ENCODE assay signal across 18 mouse cellular contexts in genomic region chr3:88505081-88505480, GRCm38 (mm10). TPM values are rescaled to one million over a fixed set of nuclear protein-coding genes. Genes with fewer than 3 reads are reported as not detected.
DNase-seq lines count a peak whose midpoint lies in the region; ATAC-seq and TF ChIP-seq lines count a peak whose summit lies in the region.
"Had no signal": no experiment of that assay in that cellular context is flagged by ENCODE, and none has a peak within 500 bp of the region (broad histone marks: within the 10 kb centered on the region; RNA-seq: fewer than 3 reads in every experiment).

No protein-coding gene starts in this region.

- H3K4me2 ChIP-seq in hindbrain, embryonic 16.5 days (ENCODE audit: low read length), result no peak overlapping the region
- H3K4me2 ChIP-seq in embryonic facial prominence, embryonic 12.5 days (replicated peaks), result no peak overlapping the region
- peak overlapping the region; percentile 31 for H3K4me2 ChIP-seq in limb, embryonic 13.5 days (replicated peaks)
- no peak overlapping the region for H3K4me2 ChIP-seq in midbrain, embryonic 14.5 days (ENCODE audit: low read length)
- H3K4me2 ChIP-seq: heart, embryonic 12.5 days; hindbrain, embryonic 15.5 days; liver, embryonic 15.5 days had no signal

- no peaks in the 10 kb centered on the region for H3K9me3 ChIP-seq in hindbrain, embryonic 10.5 days
- H3K9me3 ChIP-seq in hindbrain, embryonic 16.5 days (ENCODE audit: control insufficient read depth, low read length), result no peaks in the 10 kb centered on the region
- H3K9me3 ChIP-seq in E14TG2a.4 (ENCODE audit: low read length), result no peaks in the 10 kb centered on the region
- H3K9me3 ChIP-seq in embryonic facial prominence, embryonic 12.5 days, result no peaks in the 10 kb centered on the region
- H3K9me3 ChIP-seq in limb, embryonic 13.5 days, result no peaks in the 10 kb centered on the region
- H3K9me3 ChIP-seq in midbrain, embryonic 14.5 days (ENCODE audit: control insufficient read depth, low read length), result no peaks in the 10 kb centered on the region
- H3K9me3 ChIP-seq: forebrain, embryonic 10.5 days; heart, embryonic 12.5 days; hindbrain, embryonic 15.5 days; liver, embryonic 15.5 days had no signal

- no peaks in the 10 kb centered on the region for H3K36me3 ChIP-seq in hindbrain, embryonic 10.5 days
- no peaks in the 10 kb centered on the region for H3K36me3 ChIP-seq in hindbrain, embryonic 16.5 days (ENCODE audit: control insufficient read depth, insufficient read depth, low read length)
- H3K36me3 ChIP-seq in E14TG2a.4 (ENCODE audit: insufficient read depth, low read length), result peaks cover 11% of the 10 kb centered on the region
- no peaks in the 10 kb centered on the region for H3K36me3 ChIP-seq in embryonic facial prominence, embryonic 12.5 days
- peaks cover 1% of the 10 kb centered on the region; the same call in 1 of the 2 replicates for H3K36me3 ChIP-seq in limb, embryonic 13.5 days
- no peaks in the 10 kb centered on the region for H3K36me3 ChIP-seq in midbrain, embryonic 14.5 days (ENCODE audit: control insufficient read depth, insufficient read depth, low read length)
- H3K36me3 ChIP-seq: forebrain, embryonic 10.5 days; heart, embryonic 12.5 days; hindbrain, embryonic 15.5 days had no signal

- H3K4me1 ChIP-seq in hindbrain, embryonic 10.5 days (replicated peaks), result peaks cover 61% of the 10 kb centered on the region
- peaks cover 29% of the 10 kb centered on the region for H3K4me1 ChIP-seq in hindbrain, embryonic 16.5 days (ENCODE audit: control insufficient read depth, insufficient read depth, low read depth, low read length)
- H3K4me1 ChIP-seq in E14TG2a.4 (replicated peaks; ENCODE audit: low read depth, low read length), result peaks cover 93% of the 10 kb centered on the region
- H3K4me1 ChIP-seq in embryonic facial prominence, embryonic 12.5 days, result peaks cover 50% of the 10 kb centered on the region
- H3K4me1 ChIP-seq in limb, embryonic 13.5 days, result peaks cover 78% of the 10 kb centered on the region
- peaks cover 27% of the 10 kb centered on the region for H3K4me1 ChIP-seq in midbrain, embryonic 14.5 days (ENCODE audit: control insufficient read depth, insufficient read depth, low read length)

- no peak overlapping the region for H3K9ac ChIP-seq in hindbrain, embryonic 16.5 days (ENCODE audit: low read depth, low read length)
- H3K9ac ChIP-seq in embryonic facial prominence, embryonic 12.5 days, result no peak overlapping the region
- H3K9ac ChIP-seq in limb, embryonic 13.5 days, result no peak overlapping the region; the same call in 1 of the 2 replicates
- no peak overlapping the region for H3K9ac ChIP-seq in midbrain, embryonic 14.5 days (replicated peaks; ENCODE audit: low read length)
- H3K9ac ChIP-seq: forebrain, postnatal 0 days; heart, embryonic 12.5 days; hindbrain, embryonic 15.5 days; liver, embryonic 15.5 days had no signal

- 0 out of 2 replicates have a peak overlapping the region, but pooled peaks have one; percentile 13 for H3K27ac ChIP-seq in hindbrain, embryonic 10.5 days
- H3K27ac ChIP-seq in hindbrain, embryonic 16.5 days (ENCODE audit: low read depth, low read length), result no peak overlapping the region
- H3K27ac ChIP-seq in embryonic facial prominence, embryonic 12.5 days, result peak overlapping the region; percentile 89
- H3K27ac ChIP-seq in limb, embryonic 13.5 days, result peak overlapping the region; percentile 85
- no peak overlapping the region for H3K27ac ChIP-seq in midbrain, embryonic 14.5 days (replicated peaks; ENCODE audit: low read depth, low read length)
- H3K27ac ChIP-seq: hindbrain, embryonic 15.5 days; kidney, postnatal 0 days; liver, embryonic 15.5 days had no signal

- H3K4me3 ChIP-seq in hindbrain, embryonic 10.5 days, result no peak overlapping the region
- no peak overlapping the region for H3K4me3 ChIP-seq in hindbrain, embryonic 16.5 days (ENCODE audit: low read length)
- H3K4me3 ChIP-seq in E14TG2a.4 (replicated peaks; ENCODE audit: low read length), result peak overlapping the region; percentile 74
- no peak overlapping the region for H3K4me3 ChIP-seq in embryonic facial prominence, embryonic 12.5 days
- H3K4me3 ChIP-seq in limb, embryonic 13.5 days, result no peak overlapping the region
- no peak overlapping the region for H3K4me3 ChIP-seq in midbrain, embryonic 14.5 days (replicated peaks; ENCODE audit: low read depth, low read length)
- H3K4me3 ChIP-seq: forebrain, embryonic 10.5 days; heart, embryonic 12.5 days; hindbrain, embryonic 15.5 days; liver, embryonic 15.5 days had no signal

- WGBS in hindbrain, embryonic 10.5 days, result 65% methylated on average over 6 of the region's 6 CpGs
- 62% methylated on average over 6 of the region's 6 CpGs for WGBS in hindbrain, embryonic 16.5 days
- WGBS in embryonic facial prominence, embryonic 12.5 days, result 49% methylated on average over 6 of the region's 6 CpGs
- WGBS in limb, embryonic 13.5 days, result 50% methylated on average over 6 of the region's 6 CpGs
- WGBS in midbrain, embryonic 14.5 days, result 76% methylated on average over 6 of the region's 6 CpGs

- peaks cover 50% of the 10 kb centered on the region for H3K27me3 ChIP-seq in hindbrain, embryonic 10.5 days (ENCODE audit: insufficient read depth, poor library complexity, severe bottlenecking)
- H3K27me3 ChIP-seq in hindbrain, embryonic 16.5 days (replicated peaks; ENCODE audit: control insufficient read depth, insufficient read depth, low read length), result no peaks in the 10 kb centered on the region
- peaks cover 14% of the 10 kb centered on the region for H3K27me3 ChIP-seq in E14TG2a.4 (ENCODE audit: insufficient read depth, low read length)
- H3K27me3 ChIP-seq in embryonic facial prominence, embryonic 12.5 days, result no peaks in the 10 kb centered on the region
- no peaks in the 10 kb centered on the region for H3K27me3 ChIP-seq in limb, embryonic 13.5 days
- peaks cover 10% of the 10 kb centered on the region; the same call in 1 of the 2 replicates for H3K27me3 ChIP-seq in midbrain, embryonic 14.5 days (ENCODE audit: control insufficient read depth, insufficient read depth, low read length)
- H3K27me3 ChIP-seq: heart, embryonic 12.5 days; hindbrain, embryonic 15.5 days had no signal

- ATAC-seq in hindbrain, embryonic 16.5 days, result no peak
- ATAC-seq in embryonic facial prominence, embryonic 12.5 days (ENCODE audit: insufficient number of reproducible peaks, insufficient read depth, low FRiP score, low TSS enrichment), result no peak
- no peak for ATAC-seq in limb, embryonic 13.5 days (ENCODE audit: low FRiP score, low read depth)
- no peak for ATAC-seq in midbrain, embryonic 14.5 days (ENCODE audit: low FRiP score, low TSS enrichment)
- ATAC-seq: forebrain, postnatal 0 days had no signal

- TF ChIP-seq CTCF in E14TG2a.4 (conservative IDR thresholded peaks at IDR 0.05; ENCODE audit: low read length), result no peak

- no peak for DNase-seq in hindbrain, embryonic 10.5 days (ENCODE audit: low spot score)
- no peak for DNase-seq in ovary, postnatal 10 days (ENCODE audit: low spot score)
- DNase-seq in midbrain, embryonic 14.5 days, result no peak
- no peak for DNase-seq in retina, postnatal 1 day
- DNase-seq: cerebellum, adult 8-10 months; forebrain, postnatal 0 days; heart, postnatal 14 days; kidney, adult 11 months; layer of hippocampus, postnatal 36 days had no signal

RNA-seq across cellular contexts. Expression of gene Lmna, which starts 4.7 kb away (rescaled TPM):
- 13.4 and 24.0 TPM in 2 replicates for polyA plus RNA-seq in hindbrain, embryonic 10.5 days (2016; fragmentation: Nextera tagmentation; extraction: Ambion mirVana)
- polyA plus RNA-seq in hindbrain, embryonic 16.5 days (2015; fragmentation: Nextera tagmentation; extraction: Ambion mirVana), result 62.3 and 70.4 TPM in 2 replicates
- polyA plus RNA-seq in embryonic facial prominence, embryonic 12.5 days (2016; fragmentation: Nextera tagmentation; extraction: Ambion mirVana), result 109 and 113 TPM in 2 replicates
- polyA plus RNA-seq in limb, embryonic 13.5 days (2015; fragmentation: Nextera tagmentation; extraction: Ambion mirVana), result 174 and 183 TPM in 2 replicates
- 31.0 and 34.3 TPM in 2 replicates for polyA plus RNA-seq in midbrain, embryonic 14.5 days (2014; fragmentation: Nextera tagmentation; extraction: Ambion mirVana)

RNA-seq across cellular contexts. Expression of gene Mex3a, which starts 27.1 kb away (rescaled TPM):
- polyA plus RNA-seq in hindbrain, embryonic 10.5 days (2016; fragmentation: Nextera tagmentation; extraction: Ambion mirVana), result 30.7 and 31.0 TPM in 2 replicates
- polyA plus RNA-seq in hindbrain, embryonic 16.5 days (2015; fragmentation: Nextera tagmentation; extraction: Ambion mirVana), result 20.4 and 22.1 TPM in 2 replicates
- 36.3 and 37.7 TPM in 2 replicates for polyA plus RNA-seq in embryonic facial prominence, embryonic 12.5 days (2016; fragmentation: Nextera tagmentation; extraction: Ambion mirVana)
- 32.9 and 33.9 TPM in 2 replicates for polyA plus RNA-seq in limb, embryonic 13.5 days (2015; fragmentation: Nextera tagmentation; extraction: Ambion mirVana)
- polyA plus RNA-seq in midbrain, embryonic 14.5 days (2014; fragmentation: Nextera tagmentation; extraction: Ambion mirVana), result 50.8 and 51.8 TPM in 2 replicates

RNA-seq across cellular contexts. Expression of gene Rab25, which starts 43.0 kb away (rescaled TPM):
- 2.1 and 2.9 TPM in 2 replicates for polyA plus RNA-seq in hindbrain, embryonic 10.5 days (2016; fragmentation: Nextera tagmentation; extraction: Ambion mirVana)
- 0.15 TPM in 1 of 2 replicates, not detected in the other for polyA plus RNA-seq in hindbrain, embryonic 16.5 days (2015; fragmentation: Nextera tagmentation; extraction: Ambion mirVana)
- 4.0 and 5.5 TPM in 2 replicates for polyA plus RNA-seq in embryonic facial prominence, embryonic 12.5 days (2016; fragmentation: Nextera tagmentation; extraction: Ambion mirVana)
- 7.7 and 9.3 TPM in 2 replicates for polyA plus RNA-seq in limb, embryonic 13.5 days (2015; fragmentation: Nextera tagmentation; extraction: Ambion mirVana)
- not detected in 2 replicates for polyA plus RNA-seq in midbrain, embryonic 14.5 days (2014; fragmentation: Nextera tagmentation; extraction: Ambion mirVana)
- polyA plus RNA-seq: forebrain, postnatal 0 days; liver, embryonic 15.5 days had no signal

RNA-seq across cellular contexts. Expression of gene Sema4a, which starts 44.1 kb away (rescaled TPM):
- 3.8 and 8.6 TPM in 2 replicates for polyA plus RNA-seq in hindbrain, embryonic 10.5 days (2016; fragmentation: Nextera tagmentation; extraction: Ambion mirVana)
- 32.3 and 32.8 TPM in 2 replicates for polyA plus RNA-seq in hindbrain, embryonic 16.5 days (2015; fragmentation: Nextera tagmentation; extraction: Ambion mirVana)
- polyA plus RNA-seq in embryonic facial prominence, embryonic 12.5 days (2016; fragmentation: Nextera tagmentation; extraction: Ambion mirVana), result 7.5 and 9.0 TPM in 2 replicates
- 7.9 and 9.9 TPM in 2 replicates for polyA plus RNA-seq in limb, embryonic 13.5 days (2015; fragmentation: Nextera tagmentation; extraction: Ambion mirVana)
- 28.8 and 32.1 TPM in 2 replicates for polyA plus RNA-seq in midbrain, embryonic 14.5 days (2014; fragmentation: Nextera tagmentation; extraction: Ambion mirVana)

RNA-seq across cellular contexts. Expression of gene Lamtor2, which starts 47.8 kb away (rescaled TPM):
- polyA plus RNA-seq in hindbrain, embryonic 10.5 days (2016; fragmentation: Nextera tagmentation; extraction: Ambion mirVana), result 173 and 180 TPM in 2 replicates
- polyA plus RNA-seq in hindbrain, embryonic 16.5 days (2015; fragmentation: Nextera tagmentation; extraction: Ambion mirVana), result 184 and 218 TPM in 2 replicates
- 144 and 146 TPM in 2 replicates for polyA plus RNA-seq in embryonic facial prominence, embryonic 12.5 days (2016; fragmentation: Nextera tagmentation; extraction: Ambion mirVana)
- 147 and 154 TPM in 2 replicates for polyA plus RNA-seq in limb, embryonic 13.5 days (2015; fragmentation: Nextera tagmentation; extraction: Ambion mirVana)
- 93.4 and 154 TPM in 2 replicates for polyA plus RNA-seq in midbrain, embryonic 14.5 days (2014; fragmentation: Nextera tagmentation; extraction: Ambion mirVana)

Comparison
In these comparisons a context has a peak if more than half of its experiments do, and no peak if none do; other contexts are left out.
1. H3K27ac ChIP-seq: peak in hindbrain, embryonic 10.5 days (single experiment), embryonic facial prominence, embryonic 12.5 days (single experiment) and limb, embryonic 13.5 days (single experiment); none in hindbrain, embryonic 16.5 days (single experiment) and midbrain, embryonic 14.5 days (single experiment).